Mouse (Mus musculus): ENCODE measurements around the gene Mrps25. TPM values are rescaled to one million over a fixed set of nuclear protein-coding genes. Genes with fewer than 3 reads are reported as not detected.

Mrps25 gene
- polyA plus RNA-seq (2014; fragmentation: Illumina TruSeq; extraction: RNeasy Lipid Tissue Mini Kit (QIAGEN cat#74804); ENCODE audit: insufficient read depth, low read depth, low replicate concordance) = 28.8 TPM

DNA sequence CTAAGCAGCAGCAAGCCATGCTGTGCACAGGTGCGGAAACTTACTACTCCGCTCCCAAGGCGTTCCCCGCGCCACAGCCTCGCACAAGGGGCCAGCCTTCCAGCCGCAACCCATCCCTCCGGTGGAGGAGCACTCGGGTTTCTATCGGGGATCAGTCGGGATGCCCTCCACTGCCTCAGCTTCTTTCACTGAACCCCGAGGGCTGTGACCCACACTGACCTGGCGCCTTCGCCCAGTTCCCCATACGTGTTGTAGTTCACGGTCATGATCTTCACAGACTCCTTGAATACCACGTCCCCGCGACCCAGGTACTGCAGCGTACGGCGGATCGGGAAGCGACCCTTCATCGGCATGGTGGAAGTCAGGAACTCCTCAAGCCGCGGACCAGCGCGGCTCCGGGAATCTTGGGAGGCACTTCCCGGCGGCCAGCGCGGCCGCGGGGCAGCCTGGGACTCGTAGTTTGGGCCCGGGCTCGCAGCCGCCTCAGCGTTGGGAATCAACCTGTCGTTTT, at the start of gene Mrps25:
Gene Mrps25, minus strand, starts transcription at position 413 of the 511 bp plus-strand sequence.

DNA sequence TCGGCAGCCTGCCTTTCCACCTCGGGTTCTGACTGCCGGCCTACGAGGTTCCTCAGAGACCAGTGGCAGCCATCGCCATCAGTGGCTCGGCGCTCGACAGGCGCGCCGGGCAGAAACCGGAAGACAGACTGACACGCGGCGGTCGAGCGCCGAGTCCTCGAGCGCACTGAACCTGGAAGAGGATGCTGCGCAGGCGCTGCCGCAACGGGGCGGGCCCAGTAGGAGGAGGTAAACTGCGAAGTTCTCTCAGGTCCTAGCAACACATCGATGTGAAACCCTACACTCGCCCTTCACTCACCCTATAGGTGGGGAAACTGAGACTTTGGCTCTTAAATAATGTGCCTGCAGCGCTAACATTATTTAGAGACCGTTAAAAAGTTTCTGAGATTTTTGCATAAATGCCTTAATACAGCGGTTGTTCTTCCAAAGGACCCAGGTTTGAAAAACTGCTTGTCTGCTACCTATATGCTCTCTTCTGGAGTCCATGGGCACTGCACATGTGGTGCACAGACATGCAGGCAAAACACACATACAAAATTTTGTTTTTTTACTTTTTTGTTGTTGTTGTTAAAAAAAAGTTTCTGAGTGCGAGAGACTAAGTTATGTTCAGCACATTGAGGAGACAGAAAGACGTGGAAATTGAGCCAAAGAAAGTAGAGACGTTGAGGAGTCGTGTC, 31.1 kb upstream of the Mrps25 start, which contains the start of gene Rbsn:
Gene Rbsn, minus strand, starts transcription at position 153 of the 677 bp plus-strand sequence.

Other genes starting within 250 kb of the Mrps25 start
- 23.6 TPM for gene Fgd5, start 205.2 kb downstream of the Mrps25 start, polyA plus RNA-seq (2014; fragmentation: Illumina TruSeq; extraction: RNeasy Lipid Tissue Mini Kit (QIAGEN cat#74804); ENCODE audit: insufficient read depth, low read depth, low replicate concordance)
- 8.9 TPM for gene Nr2c2, start 92.6 kb downstream of the Mrps25 start, polyA plus RNA-seq (2014; fragmentation: Illumina TruSeq; extraction: RNeasy Lipid Tissue Mini Kit (QIAGEN cat#74804); ENCODE audit: insufficient read depth, low read depth, low replicate concordance)
- 7.6 TPM for gene Rbsn, start 30.9 kb upstream of the Mrps25 start, polyA plus RNA-seq (2014; fragmentation: Illumina TruSeq; extraction: RNeasy Lipid Tissue Mini Kit (QIAGEN cat#74804); ENCODE audit: insufficient read depth, low read depth, low replicate concordance)
- not detected for gene Trh, start 60.6 kb upstream of the Mrps25 start, polyA plus RNA-seq (2014; fragmentation: Illumina TruSeq; extraction: RNeasy Lipid Tissue Mini Kit (QIAGEN cat#74804); ENCODE audit: insufficient read depth, low read depth, low replicate concordance)